Mouse (Mus musculus): Measurements from ENCODE around the gene Hes6.

Hes6 gene

GRCm38 (mm10) chr1:91441855-91442254, 28.0 kb upstream of the Hes6 start:
- no peak for DNase-seq (ENCODE audit: low spot score in 2 of 2)

GRCm38 (mm10) chr1:91439776-91440175, 25.9 kb upstream of the Hes6 start:
- no peak for DNase-seq (ENCODE audit: low spot score in 2 of 2)

GRCm38 (mm10) chr1:91437573-91437972, 23.7 kb upstream of the Hes6 start:
- DNase-seq (ENCODE audit: low spot score in 2 of 2): no peak

GRCm38 (mm10) chr1:91437083-91437400, 23.2 kb upstream of the Hes6 start:
- DNase-seq (ENCODE audit: low spot score in 2 of 2): no peak

- DNase-seq (ENCODE audit: low spot score in 2 of 2): no peak
These were observed 22.7 kb upstream of the Hes6 start for GRCm38 (mm10) chr1:91436380-91437082.

GRCm38 (mm10) chr1:91435606-91436130, 21.8 kb upstream of the Hes6 start:
- DNase-seq (ENCODE audit: low spot score in 2 of 2): no peak

GRCm38 (mm10) chr1:91434905-91435304, 21.1 kb upstream of the Hes6 start:
- no peak for DNase-seq (ENCODE audit: low spot score in 2 of 2)

- no peak for DNase-seq (ENCODE audit: low spot score in 2 of 2)
These were observed 16.9 kb upstream of the Hes6 start for GRCm38 (mm10) chr1:91430761-91431160.

- DNase-seq (ENCODE audit: low spot score in 2 of 2): no peak
These were observed 15.4 kb upstream of the Hes6 start for GRCm38 (mm10) chr1:91429212-91429611.

- peak in 1 of 2 experiments; percentile 84 for DNase-seq (ENCODE audit: low spot score in 2 of 2)
These were observed 14.8 kb upstream of the Hes6 start for GRCm38 (mm10) chr1:91428614-91429013.

GRCm38 (mm10) chr1:91426397-91426796, 12.6 kb upstream of the Hes6 start:
- no peak for DNase-seq (ENCODE audit: low spot score in 2 of 2)

- no peak for DNase-seq (ENCODE audit: low spot score in 2 of 2)
These were observed 6.8 kb upstream of the Hes6 start for GRCm38 (mm10) chr1:91420601-91421065.

- DNase-seq (ENCODE audit: low spot score in 2 of 2): no peak
These were observed 6.2 kb upstream of the Hes6 start for GRCm38 (mm10) chr1:91419862-91420600.

- DNase-seq (ENCODE audit: low spot score in 2 of 2): no peak
These were observed 4.2 kb upstream of the Hes6 start for GRCm38 (mm10) chr1:91417991-91418390.

- DNase-seq (ENCODE audit: low spot score in 2 of 2): no peak
These were observed 1.5 kb upstream of the Hes6 start for GRCm38 (mm10) chr1:91415311-91415710.

GRCm38 (mm10) chr1:91414903-91415302, 1.1 kb upstream of the Hes6 start:
- DNase-seq (ENCODE audit: low spot score in 2 of 2): no peak

- no peak for DNase-seq (ENCODE audit: low spot score in 2 of 2)
These were observed 321 bp downstream of the Hes6 start for GRCm38 (mm10) chr1:91413536-91413897.

- DNase-seq (ENCODE audit: low spot score in 2 of 2): peak; percentile 86 to 93
These were observed 770 bp downstream of the Hes6 start for GRCm38 (mm10) chr1:91413030-91413506.

- no peak for DNase-seq (ENCODE audit: low spot score in 2 of 2)
These were observed 1.4 kb downstream of the Hes6 start for GRCm38 (mm10) chr1:91412286-91413029.

GRCm38 (mm10) chr1:91411631-91412285, 2.1 kb downstream of the Hes6 start:
- DNase-seq (ENCODE audit: low spot score in 2 of 2): no peak

- DNase-seq (ENCODE audit: low spot score in 2 of 2): no peak
These were observed 6.0 kb downstream of the Hes6 start for GRCm38 (mm10) chr1:91407819-91408218.

All from left cerebral cortex, adult 9 months (tissue).